Mouse (Mus musculus) telencephalon, adult 2 months (tissue): ENCODE data around the gene Gm28047.
"Not testable (repeated sequence)": the region's sequence is repeated elsewhere in the genome, so short reads cannot be mapped to it uniquely, and the experiment has no call there.

ENCODE experiments used
- DNase-seq: peaks from one replicate; pipeline ENCODE4 v3.0.0-alpha.2; 2011; ENCODE audit warnings: low read depth, low spot score

Gm28047 gene

DNA sequence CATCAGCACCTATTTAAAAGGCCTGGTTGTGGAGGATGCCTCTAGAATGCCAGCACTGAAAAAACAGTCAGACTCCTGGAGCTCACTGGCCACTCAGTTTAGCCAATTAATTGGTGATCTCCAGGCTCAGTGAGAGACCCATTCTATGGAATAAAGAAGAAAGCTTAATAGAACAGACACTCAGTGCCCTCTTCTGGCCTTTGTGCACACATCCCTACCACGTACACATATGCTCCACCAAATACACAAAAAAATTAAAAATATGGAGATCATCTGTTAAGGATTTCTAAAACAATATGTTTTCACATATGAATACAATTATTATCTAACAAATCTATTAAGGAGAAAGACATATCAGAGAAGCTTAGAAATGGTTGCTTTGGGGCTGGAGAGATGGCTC lies 4.1 kb downstream of the Gm28047 start:
- DNase-seq = no peak

DNA sequence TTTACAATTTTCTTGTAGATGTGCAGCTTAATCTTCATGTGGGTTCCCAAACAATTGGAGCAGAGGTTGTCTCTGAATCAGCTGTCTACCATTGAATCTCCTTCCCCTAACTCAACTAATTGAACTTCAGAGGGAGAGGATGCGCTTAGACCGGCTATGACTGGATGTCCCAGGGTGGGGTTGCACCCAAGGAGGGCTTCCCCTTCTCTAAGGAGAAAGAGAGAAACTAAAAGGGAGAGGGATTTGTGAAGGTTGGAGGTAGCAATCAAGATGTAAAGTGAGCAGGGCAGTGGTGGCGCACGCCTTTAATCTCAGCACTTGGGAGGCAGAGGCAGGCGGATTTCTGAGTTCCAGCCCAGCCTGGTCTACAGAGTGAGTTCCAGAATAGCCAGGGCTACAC lies 5.4 kb downstream of the Gm28047 start:
- DNase-seq = no peak

DNA sequence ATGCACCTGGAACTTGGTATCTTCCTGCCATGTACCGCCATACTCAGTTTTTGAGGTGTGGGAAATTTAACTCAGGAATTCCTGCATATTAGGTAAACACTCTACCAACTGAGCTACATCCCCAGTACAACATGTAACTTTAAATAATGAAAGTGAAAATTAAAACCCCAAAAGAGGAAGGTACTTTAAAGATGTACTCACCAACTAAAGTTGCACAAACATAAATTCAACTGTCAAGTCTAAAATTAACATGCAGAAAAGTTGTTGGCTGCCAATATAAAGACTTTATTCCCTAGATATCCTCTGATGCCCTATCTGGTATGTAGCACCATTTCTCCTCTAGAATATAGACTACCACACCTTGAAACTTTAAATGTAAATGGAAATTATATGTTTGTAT lies 7.2 kb downstream of the Gm28047 start:
- no peak for DNase-seq

DNA sequence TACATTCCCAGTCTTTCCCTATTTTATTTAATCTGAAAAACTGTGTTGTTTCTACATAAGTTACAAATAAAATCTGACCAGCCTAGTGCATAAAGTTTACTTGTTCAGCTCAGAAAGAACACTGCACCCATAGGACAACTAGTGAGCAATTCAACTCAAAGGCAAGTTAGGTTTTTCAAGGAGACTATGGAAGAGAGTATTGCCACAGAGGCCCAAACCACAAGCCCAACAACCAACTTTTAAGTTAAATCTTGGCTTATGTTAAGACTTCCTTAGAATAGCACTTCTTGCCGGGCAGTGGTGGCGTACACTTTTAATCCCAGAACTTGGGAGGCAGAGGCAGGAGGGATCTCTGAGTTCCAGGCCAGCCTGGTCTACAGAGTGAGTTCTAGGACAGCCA lies 8.7 kb downstream of the Gm28047 start:
- DNase-seq = no peak

DNA sequence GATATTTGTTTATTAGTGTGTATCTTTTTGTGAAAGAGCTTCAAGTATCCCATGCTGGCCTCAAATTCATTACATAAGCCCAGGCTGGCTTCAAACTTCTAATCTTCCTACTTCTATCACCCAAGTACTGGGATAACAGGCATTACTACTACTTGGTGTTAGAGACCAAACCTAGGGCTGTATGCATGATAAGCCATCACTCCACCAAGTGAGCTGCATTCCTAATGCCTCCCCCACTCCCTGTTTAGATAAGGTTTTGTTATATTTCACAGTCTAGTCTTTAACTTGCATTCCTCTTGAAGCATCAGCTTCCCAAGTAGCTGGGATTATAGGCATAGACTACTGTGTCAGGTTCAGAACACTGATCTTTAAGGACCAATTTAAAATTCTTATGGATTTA lies 10.6 kb downstream of the Gm28047 start:
- no peak for DNase-seq

DNA sequence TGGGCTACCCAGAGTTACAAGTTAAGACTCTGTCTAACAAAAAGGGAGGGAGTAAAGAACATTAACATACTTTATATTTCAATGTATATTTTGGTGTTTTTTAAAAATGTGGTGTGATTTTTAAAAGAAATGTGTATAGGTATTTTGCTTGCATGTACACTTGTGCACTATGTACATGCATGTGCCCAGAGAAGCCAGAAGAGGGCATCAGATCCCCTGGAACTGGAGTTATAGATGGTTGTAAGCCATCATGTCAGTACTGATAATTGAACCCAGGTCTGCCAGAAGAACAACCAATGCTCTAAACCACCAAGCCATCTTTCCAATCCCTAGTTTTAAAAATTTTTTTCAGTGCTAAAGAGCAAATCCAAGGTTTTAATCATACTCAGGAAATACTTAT lies 11.9 kb downstream of the Gm28047 start:
- no peak for DNase-seq

DNA sequence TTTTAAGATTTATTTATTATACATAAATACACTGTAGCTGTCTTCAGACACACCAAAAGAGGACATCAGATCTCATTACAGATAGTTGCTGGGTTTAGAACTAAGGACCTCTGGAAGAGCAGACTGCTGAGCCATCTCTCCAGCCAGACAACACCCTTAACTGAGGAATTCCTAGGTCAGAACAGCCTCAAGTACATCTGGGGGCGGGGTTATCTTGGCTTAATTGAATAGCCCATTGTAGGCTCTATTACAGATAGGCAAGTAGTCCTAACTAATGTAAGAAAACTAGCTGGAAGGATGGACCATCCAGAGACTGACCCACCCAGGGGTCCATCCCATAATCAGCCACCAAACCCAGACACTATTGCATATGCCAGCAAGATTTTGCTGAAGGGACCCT lies 16.3 kb downstream of the Gm28047 start:
- not testable (repeated sequence) for DNase-seq

DNA sequence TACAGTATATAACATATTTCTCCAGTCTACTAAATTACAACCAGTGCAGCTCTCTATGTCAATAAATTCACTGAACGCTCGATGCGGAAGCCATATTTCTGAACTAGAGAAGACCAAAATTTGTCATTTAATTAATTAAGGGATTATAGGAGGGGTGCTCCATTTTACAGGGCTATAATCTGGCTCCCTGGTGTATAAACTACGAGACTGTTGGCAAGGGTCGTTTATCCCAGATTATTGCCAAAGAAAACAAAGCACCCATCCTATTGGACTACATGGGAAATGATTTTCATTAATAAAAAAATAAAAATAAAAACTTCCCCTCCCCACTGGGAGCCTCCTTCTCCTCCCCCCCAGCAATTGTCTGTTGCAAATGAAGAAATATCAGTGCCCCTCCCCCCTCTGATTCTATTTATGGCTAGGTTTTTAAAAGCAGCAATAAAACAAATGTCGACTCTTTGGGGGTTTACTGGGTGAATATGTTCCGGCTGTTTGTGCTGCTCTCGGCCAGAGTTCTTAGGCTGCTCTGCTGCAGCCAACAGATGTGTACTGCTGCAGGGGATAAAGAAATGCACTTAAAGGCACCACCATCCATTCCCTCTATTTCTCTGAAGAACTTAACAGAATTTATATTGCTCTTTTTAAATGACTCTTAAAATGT lies 30.7 kb downstream of the Gm28047 start:
- no peak for DNase-seq

DNA sequence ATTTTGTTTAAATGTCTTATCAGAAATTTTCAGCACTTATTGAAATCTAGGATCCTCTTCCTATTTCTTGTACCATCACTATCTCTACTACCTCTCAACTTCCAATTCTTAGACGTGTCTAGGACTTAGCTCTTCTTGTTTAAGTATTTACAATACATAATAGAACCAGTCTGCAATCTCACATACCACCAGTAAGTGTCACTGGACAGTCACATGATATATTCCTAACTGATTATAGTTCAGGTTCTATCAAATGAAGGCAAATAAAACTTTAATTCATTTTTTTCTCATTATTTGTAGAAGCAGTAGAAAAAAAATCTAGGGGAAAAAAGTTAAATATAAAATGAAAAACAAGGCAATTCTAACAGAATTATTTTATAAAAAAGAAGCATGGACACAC lies 32.2 kb downstream of the Gm28047 start:
- DNase-seq = no peak

DNA sequence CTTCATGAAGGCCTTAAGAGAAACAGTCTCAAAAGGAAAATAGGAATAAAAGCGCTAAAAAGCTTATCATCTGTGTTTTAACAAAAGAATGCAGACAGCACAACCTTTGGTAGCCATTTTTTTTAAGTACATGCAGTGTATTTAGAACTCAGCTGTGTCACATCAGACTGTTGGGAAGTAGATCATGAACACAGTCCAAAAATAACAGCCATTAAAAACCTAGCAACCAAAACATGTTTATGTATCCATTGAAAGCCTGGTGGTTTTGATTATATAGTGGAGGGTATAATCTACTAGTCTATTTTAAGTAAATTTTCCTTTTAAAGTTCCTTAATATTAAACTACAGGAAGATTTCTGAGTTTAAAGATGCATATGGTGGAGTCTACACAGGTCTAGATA lies 34.3 kb downstream of the Gm28047 start:
- no peak for DNase-seq

DNA sequence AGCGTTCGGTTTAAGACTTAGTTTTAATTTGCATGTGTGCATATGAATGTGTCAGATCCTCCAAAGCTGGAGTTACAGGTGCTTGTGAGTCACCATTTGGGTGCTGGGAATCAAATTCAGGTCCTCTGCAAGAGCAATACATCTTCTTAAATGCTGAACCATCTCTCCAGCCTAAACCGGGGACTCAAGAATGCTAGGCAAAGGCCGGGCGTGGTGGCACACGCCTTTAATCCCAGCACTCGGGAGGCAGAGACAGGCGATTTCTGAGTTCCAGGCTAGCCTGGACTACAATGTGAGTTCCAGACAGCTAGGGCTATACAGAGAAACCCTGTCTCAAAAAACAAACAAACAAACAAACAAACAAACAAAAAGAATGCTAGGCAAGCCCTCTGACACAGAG lies 35.0 kb downstream of the Gm28047 start:
- DNase-seq = no peak

DNA sequence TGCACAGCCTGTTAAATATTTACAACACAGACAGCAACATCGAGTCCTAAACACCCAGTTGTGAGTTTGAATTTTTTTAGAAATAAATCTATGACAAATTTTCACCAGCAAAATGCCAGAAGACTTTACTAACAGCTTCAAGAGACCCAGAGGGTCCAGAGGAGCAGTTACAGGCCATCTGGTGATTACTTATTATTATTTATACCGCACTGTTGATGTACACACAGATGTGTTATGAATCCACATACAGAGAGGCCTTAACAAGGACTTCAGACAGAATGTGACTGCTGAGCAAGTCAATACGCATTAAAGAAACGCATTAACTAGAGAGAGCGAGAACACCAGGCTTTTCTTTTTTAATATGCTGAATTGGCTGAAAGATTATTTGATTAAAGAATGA lies 39.4 kb downstream of the Gm28047 start:
- no peak for DNase-seq

DNA sequence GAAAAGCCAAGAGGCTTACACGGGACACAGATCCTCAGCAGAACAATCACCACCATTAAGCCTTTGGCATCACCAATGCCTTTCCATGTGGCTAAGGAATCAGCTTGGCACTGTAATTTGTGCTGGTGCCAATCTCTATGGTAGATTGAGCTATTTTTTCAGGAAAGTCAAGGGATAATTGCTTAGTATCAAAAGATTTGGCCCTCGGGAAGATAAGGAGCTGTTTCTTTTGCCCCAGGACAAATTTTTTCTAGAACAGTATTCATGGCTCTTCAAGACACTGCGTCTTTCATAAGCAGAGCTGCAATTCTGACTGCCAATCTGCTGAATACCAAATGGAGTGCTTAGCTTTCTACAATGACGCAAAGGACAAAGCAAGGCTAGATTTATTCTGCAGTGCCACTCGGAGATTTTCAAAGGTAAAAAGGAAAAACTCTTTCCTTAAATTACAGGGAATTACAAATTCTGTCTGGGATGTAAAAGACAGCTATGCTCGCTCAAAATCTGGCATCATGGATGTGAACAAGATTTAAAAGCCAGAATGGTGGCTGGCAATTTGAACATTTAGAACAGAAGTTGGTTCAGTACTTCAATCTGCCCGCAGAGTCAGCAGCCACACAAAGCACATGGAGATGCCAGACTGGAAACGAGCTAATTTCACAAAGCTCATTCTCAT lies 41.0 kb downstream of the Gm28047 start:
- DNase-seq = peak; percentile 77

DNA sequence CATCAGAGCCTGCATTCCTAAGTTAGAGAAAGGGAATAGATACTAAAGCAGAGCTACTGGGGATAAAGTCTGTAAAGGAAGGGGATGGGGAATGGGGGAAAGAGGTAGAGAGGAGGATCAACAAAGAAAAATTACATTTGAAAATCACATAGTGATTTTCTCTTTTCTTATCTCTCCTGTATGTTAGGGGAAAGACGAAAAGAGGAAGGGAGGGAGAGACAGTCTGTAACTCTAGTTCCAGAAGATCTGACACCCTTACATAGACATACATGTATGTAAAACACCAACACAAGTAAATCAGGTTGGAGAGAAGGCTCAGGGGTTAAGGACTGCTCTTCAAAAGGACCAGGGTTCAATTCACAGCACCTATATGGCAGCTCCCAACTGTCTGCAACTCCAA lies 43.7 kb downstream of the Gm28047 start:
- no peak for DNase-seq

DNA sequence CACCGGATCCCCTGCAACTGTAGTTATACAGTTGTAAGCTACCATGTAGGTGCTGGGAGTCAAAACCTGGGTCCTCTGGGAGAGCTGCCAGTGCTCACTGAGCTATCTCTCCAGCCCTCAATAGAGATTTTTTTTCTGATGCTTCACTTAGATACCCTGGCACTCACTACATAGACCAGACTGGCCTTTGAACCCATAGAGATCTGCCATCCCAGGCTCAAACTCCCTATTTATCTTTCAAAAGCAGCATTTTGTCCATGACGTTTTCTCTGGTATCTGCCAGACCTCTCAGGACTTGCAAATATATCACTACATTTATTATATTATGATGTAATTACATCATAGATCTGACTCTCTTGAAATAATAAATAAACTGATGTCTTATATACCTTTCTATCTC lies 46.5 kb downstream of the Gm28047 start:
- no peak for DNase-seq

DNA sequence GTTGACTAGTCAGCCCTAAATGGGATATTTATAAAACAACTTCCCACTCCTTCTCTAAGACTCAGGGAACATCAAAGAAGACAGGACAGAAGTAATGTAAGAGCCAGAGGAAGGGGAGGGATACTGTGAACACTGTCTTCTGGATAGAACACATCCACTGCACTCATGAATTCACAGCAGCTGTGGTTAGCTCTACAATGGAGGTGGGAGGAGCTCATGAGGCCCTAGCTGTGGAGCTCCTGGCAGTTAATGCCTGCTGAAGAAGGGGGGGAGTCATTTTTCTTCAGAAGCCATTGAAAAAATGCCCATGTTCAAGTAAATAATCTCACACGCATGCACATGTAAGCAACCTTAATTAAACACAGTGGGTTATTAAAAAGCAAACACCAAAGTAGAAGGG lies 47.9 kb downstream of the Gm28047 start:
- DNase-seq = no peak

DNA sequence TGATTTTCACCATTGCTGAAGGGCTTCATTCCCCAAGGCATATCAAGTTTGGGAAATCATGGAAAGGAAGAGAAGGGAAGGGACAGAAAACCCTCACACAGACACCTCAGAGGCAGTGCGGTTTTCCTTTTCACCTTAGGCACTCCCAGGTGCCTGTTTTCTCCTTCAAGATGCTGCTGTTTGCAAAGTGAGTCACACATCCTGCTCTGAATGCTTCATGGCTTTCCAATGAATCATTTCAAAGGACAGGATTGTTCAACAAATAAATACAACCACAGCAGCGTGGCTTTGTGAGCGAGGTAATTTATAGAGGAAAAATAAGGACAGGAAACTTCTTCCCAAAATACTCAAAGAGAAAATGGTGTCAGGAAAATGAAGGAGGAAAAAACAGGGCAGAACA lies 52.8 kb downstream of the Gm28047 start:
- no peak for DNase-seq

DNA sequence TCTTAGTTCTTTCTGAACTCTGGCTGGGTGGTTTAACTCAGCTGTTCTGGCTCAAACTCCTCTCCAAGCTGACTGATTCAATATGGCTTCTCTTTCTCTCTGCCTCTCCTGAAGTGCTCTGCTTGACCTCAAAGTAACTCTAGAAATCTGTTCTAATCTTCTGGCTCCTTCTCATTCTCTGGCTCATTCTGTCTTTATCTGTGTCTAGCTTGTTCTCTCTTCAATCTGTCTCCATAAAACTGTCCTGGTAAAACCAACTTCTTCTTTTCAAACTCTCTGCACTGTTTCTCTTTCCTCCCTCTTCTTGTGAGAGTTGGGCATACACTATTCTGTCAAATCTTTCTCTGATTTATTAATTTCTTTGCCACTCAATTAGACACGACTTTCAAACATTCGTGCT lies 57.0 kb downstream of the Gm28047 start:
- DNase-seq = no peak

DNA sequence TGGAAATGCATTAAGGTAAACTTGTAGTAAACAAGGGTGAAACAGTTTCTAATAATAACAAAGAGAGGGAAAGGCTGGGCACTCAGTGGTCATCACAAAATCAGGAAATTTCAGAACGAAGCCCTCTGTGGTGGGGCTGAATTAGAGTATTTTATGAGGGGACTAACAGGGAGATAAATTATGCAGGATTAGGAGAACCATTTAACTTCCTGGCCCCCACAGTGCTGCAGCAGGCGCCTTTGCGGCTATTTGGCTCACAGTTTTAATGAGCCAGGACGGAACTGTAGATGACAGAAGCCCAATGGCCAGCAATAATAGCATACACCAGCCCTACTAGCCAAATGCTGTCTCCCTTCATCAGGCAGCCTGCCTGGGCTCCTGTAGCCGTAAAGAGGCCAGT lies 61.2 kb downstream of the Gm28047 start:
- DNase-seq = no peak

DNA sequence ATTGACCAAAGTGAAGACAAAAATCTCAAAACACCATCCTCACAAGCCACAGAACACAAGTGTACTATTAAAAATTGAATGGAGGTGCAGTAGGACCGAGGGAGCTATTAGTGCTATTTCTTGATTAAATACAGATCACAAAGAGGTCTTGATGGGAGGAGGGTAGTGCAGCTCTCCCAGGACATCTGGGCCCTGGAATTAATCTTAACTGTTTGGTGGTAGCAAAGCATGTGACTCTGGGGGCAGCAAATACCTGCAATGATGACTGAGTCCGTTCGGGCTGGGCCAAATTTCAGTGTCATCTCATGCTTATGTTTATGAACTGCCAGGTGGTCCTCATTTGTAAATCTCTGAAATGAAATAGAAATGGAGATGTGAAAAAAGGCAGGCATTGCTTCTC lies 61.8 kb downstream of the Gm28047 start:
- DNase-seq = no peak

DNA sequence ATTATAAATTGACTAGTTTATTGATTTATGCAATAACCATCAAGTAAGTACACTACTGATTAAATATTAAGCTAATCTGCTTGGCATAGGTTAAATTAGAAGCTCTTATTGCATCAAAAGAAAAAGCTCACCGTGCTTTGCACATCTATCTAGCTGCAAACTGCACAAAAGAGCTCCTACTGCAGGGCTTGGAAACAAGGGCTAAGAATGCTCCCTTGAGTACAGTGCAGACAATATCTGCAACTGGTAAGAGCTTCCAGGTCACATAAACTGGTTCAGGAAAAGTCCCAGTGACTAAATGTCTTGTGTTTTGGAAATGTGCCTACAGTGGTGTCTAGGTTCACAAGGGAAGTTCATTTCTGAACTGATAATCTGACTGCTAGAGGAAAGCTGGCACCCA lies 62.4 kb downstream of the Gm28047 start:
- DNase-seq = no peak

DNA sequence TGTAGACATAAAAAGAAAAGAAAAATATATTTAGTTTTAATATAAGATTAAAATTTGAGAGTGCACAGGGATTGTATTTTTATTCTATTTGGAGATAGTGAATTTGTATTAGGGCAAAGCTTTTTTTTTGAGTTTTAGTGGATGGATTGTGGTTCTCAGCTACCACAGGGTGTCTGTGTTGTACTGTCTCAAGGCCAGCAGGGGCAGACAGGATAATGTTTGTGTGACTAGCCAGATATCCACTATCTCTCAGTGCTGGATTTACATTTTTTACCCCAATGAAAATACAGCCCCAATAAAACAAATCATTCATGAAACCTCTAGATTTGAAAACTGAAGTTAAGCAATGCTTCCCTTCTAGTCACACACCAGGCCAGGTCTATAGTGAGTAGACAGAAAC lies 67.3 kb downstream of the Gm28047 start:
- no peak for DNase-seq

DNA sequence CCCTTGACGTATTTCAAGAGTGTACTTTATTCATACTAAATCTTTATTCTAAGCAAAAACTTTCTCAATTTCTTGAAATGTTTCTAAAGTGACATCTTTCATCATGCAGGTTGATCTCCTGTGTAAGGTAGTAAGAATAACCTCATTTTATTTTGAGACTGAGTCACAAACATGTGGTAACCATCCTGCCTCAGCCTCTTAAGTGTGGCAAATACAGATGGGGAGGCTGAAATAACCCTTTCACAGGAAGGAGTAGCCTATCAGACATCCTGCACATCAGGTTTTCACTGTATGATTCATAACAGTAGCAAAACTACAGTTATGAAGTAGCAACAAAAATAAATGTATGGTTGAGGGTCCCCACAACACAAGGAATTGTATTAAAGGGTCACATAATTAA lies 69.3 kb downstream of the Gm28047 start:
- DNase-seq = no peak

DNA sequence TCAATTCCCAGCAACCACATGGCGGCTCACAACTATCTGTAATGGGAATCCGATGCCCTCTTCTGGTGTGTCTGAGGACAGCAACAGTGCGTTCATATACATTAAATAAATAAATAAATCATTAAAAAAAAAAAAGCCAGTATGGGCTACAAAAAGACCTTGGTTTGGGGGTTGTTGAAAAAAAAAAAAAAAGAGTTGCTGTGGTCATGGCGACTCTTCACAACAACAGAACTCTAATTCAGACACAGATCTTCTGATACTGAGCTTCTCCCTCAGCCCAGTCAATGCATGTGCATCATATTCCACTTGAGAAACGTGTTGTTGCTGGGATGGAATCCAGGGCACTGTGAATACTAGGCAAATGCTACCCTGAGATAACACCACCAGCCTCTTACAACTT lies 72.3 kb downstream of the Gm28047 start:
- DNase-seq = no peak
